Mouse (Mus musculus): ENCODE data around the gene Slc39a9. TPM values are rescaled to one million over a fixed set of nuclear protein-coding genes. Genes with fewer than 3 reads are reported as not detected.

Slc39a9 gene
- polyA plus RNA-seq (2012; rRNA removed) = 28.8 and 31.0 TPM in 2 replicates

GRCm38 (mm10) chr12:80643693-80644505, at the start of gene Slc39a9, which contains the start of gene Erh:
Gene Slc39a9 (plus strand): TSS chr12:80643883.
Gene Erh (minus strand): TSS chr12:80644341.
- Histone ChIP-seq H3K27ac (ENCODE audit: insufficient read depth, low read length) (no peak within 1 kb of the TSS; the same call in 1 of the 2 replicates), H3K4me1 (ENCODE audit: control insufficient read depth, insufficient read depth, low read length) (peaks cover 6% of the 10 kb centered on the region), H3K4me3 (ENCODE audit: insufficient read depth, low read length) (peak within 1 kb of the TSS; percentile 90)
- TF ChIP-seq CTCF (IDR thresholded peaks at IDR 0.05; ENCODE audit: extremely low read depth, insufficient read depth, low read length) = no peak
- TF ChIP-seq POLR2A (IDR thresholded peaks at IDR 0.05; ENCODE audit: extremely low read depth, insufficient read depth, low read length) = peak; percentile 77; the same call in 1 of the 2 replicates

GRCm38 (mm10) chr12:80594141-80594540, 49.5 kb upstream of the Slc39a9 start:
- peaks cover 2% of the 10 kb centered on the region; the same call in 1 of the 2 replicates for H3K4me1 ChIP-seq (ENCODE audit: control insufficient read depth, insufficient read depth, low read length)
- H3K27ac ChIP-seq (ENCODE audit: insufficient read depth, low read length) = no peak overlapping the region
- no peak for TF ChIP-seq POLR2A (IDR thresholded peaks at IDR 0.05; ENCODE audit: extremely low read depth, insufficient read depth, low read length)
- TF ChIP-seq CTCF (IDR thresholded peaks at IDR 0.05; ENCODE audit: extremely low read depth, insufficient read depth, low read length) = no peak
- H3K4me3 ChIP-seq (ENCODE audit: insufficient read depth, low read length) = no peak overlapping the region

- no peak overlapping the region for H3K27ac ChIP-seq (ENCODE audit: insufficient read depth, low read length)
- peaks cover 2% of the 10 kb centered on the region; the same call in 1 of the 2 replicates for H3K4me1 ChIP-seq (ENCODE audit: control insufficient read depth, insufficient read depth, low read length)
- no peak overlapping the region for H3K4me3 ChIP-seq (ENCODE audit: insufficient read depth, low read length)
- TF ChIP-seq POLR2A (IDR thresholded peaks at IDR 0.05; ENCODE audit: extremely low read depth, insufficient read depth, low read length) = no peak
Observed at GRCm38 (mm10) chr12:80594781-80595180, 48.9 kb upstream of the Slc39a9 start.

GRCm38 (mm10) chr12:80595566-80595965, 48.1 kb upstream of the Slc39a9 start:
- Histone ChIP-seq H3K4me1 (ENCODE audit: control insufficient read depth, insufficient read depth, low read length) (peaks cover 2% of the 10 kb centered on the region; the same call in 1 of the 2 replicates), H3K4me3 (ENCODE audit: insufficient read depth, low read length) (no peak overlapping the region), H3K27ac (ENCODE audit: insufficient read depth, low read length) (no peak overlapping the region)
- TF ChIP-seq POLR2A (IDR thresholded peaks at IDR 0.05; ENCODE audit: extremely low read depth, insufficient read depth, low read length) = no peak
- no peak for TF ChIP-seq CTCF (IDR thresholded peaks at IDR 0.05; ENCODE audit: extremely low read depth, insufficient read depth, low read length)

GRCm38 (mm10) chr12:80595968-80596367, 47.7 kb upstream of the Slc39a9 start:
- TF ChIP-seq CTCF (IDR thresholded peaks at IDR 0.05; ENCODE audit: extremely low read depth, insufficient read depth, low read length) = no peak
- Histone ChIP-seq H3K27ac (ENCODE audit: insufficient read depth, low read length) (no peak overlapping the region), H3K4me1 (ENCODE audit: control insufficient read depth, insufficient read depth, low read length) (peaks cover 2% of the 10 kb centered on the region; the same call in 1 of the 2 replicates), H3K4me3 (ENCODE audit: insufficient read depth, low read length) (no peak overlapping the region)

GRCm38 (mm10) chr12:80598236-80598635, 45.4 kb upstream of the Slc39a9 start:
- H3K4me1 ChIP-seq (ENCODE audit: control insufficient read depth, insufficient read depth, low read length) = peaks cover 2% of the 10 kb centered on the region; the same call in 1 of the 2 replicates
- no peak for TF ChIP-seq CTCF (IDR thresholded peaks at IDR 0.05; ENCODE audit: extremely low read depth, insufficient read depth, low read length)
- TF ChIP-seq POLR2A (IDR thresholded peaks at IDR 0.05; ENCODE audit: extremely low read depth, insufficient read depth, low read length) = no peak
- no peak overlapping the region for H3K4me3 ChIP-seq (ENCODE audit: insufficient read depth, low read length)
- H3K27ac ChIP-seq (ENCODE audit: insufficient read depth, low read length) = no peak overlapping the region

GRCm38 (mm10) chr12:80598756-80599155, 44.9 kb upstream of the Slc39a9 start:
- H3K4me3 ChIP-seq (ENCODE audit: insufficient read depth, low read length) = no peak overlapping the region
- peak overlapping the region; percentile 44; the same call in 1 of the 2 replicates for H3K27ac ChIP-seq (ENCODE audit: insufficient read depth, low read length)
- peaks cover 2% of the 10 kb centered on the region; the same call in 1 of the 2 replicates for H3K4me1 ChIP-seq (ENCODE audit: control insufficient read depth, insufficient read depth, low read length)
- TF ChIP-seq POLR2A (IDR thresholded peaks at IDR 0.05; ENCODE audit: extremely low read depth, insufficient read depth, low read length) = no peak
- TF ChIP-seq CTCF (IDR thresholded peaks at IDR 0.05; ENCODE audit: extremely low read depth, insufficient read depth, low read length) = no peak

- peaks cover 7% of the 10 kb centered on the region for H3K4me1 ChIP-seq (ENCODE audit: control insufficient read depth, insufficient read depth, low read length)
- H3K4me3 ChIP-seq (ENCODE audit: insufficient read depth, low read length) = no peak overlapping the region
- no peak overlapping the region for H3K27ac ChIP-seq (ENCODE audit: insufficient read depth, low read length)
- TF ChIP-seq CTCF (IDR thresholded peaks at IDR 0.05; ENCODE audit: extremely low read depth, insufficient read depth, low read length) (no peak), POLR2A (IDR thresholded peaks at IDR 0.05; ENCODE audit: extremely low read depth, insufficient read depth, low read length) (no peak)
Observed at GRCm38 (mm10) chr12:80601597-80602269, 42.0 kb upstream of the Slc39a9 start.

- no peak overlapping the region for H3K4me3 ChIP-seq (ENCODE audit: insufficient read depth, low read length)
- no peak for TF ChIP-seq POLR2A (IDR thresholded peaks at IDR 0.05; ENCODE audit: extremely low read depth, insufficient read depth, low read length)
- no peak for TF ChIP-seq CTCF (IDR thresholded peaks at IDR 0.05; ENCODE audit: extremely low read depth, insufficient read depth, low read length)
- peaks cover 7% of the 10 kb centered on the region for H3K4me1 ChIP-seq (ENCODE audit: control insufficient read depth, insufficient read depth, low read length)
- no peak overlapping the region for H3K27ac ChIP-seq (ENCODE audit: insufficient read depth, low read length)
Observed at GRCm38 (mm10) chr12:80602432-80602831, 41.3 kb upstream of the Slc39a9 start.
